Mouse (Mus musculus): ENCODE measurements around the gene Idua.
"Not testable (repeated sequence)": the region's sequence is repeated elsewhere in the genome, so short reads cannot be mapped to it uniquely, and the experiment has no call there.

The Idua gene

DNA sequence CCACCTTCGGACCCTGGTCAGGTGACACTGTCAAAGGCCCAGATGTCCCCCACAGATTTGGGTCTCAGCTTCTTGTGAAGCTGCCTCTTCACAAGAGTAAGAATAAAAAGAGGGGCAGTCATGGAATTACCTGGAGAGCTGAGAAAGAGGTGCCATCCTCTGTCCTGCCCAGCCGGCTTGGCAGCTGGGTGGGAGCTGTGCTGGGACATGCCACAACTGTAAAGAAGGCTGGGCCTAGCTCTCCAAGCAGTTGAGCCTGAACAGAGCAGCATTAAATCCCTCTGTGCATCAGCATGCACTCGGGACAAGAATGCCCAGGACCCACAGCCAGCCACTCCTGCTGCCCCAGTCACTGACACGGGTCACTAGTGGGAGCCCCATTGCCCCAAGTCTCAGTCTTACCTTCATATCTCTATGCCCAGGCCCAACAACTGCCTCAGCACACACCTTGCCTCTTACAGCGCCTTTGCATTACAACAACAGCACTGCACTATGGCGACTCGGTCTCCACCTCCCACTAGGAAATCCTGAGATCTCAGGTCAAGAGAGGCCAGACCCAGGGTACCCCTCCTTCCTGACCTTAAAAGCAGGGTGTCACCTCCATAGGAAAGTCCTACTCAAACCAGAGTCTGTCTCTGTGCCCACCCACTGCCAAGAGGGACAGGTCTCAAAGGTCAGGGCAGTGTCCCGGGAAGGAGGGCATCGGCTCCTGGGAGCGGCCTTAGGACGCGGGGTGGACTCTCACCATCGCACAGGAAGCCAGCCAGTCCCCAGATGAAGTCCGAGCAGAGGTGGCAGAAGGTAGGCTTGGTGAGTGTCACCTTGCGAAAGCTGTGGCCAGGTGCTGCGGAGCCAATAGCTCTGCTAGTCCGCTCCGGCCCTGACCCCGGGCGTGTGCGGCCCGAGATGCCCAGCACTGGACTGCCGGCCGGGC, at the start of gene Idua:
Gene Idua (plus strand): TSS at position 634 of the 934 bp plus-strand sequence.
- DNase-seq (ENCODE audit: low read depth, low spot score), result peak; percentile 9

DNA sequence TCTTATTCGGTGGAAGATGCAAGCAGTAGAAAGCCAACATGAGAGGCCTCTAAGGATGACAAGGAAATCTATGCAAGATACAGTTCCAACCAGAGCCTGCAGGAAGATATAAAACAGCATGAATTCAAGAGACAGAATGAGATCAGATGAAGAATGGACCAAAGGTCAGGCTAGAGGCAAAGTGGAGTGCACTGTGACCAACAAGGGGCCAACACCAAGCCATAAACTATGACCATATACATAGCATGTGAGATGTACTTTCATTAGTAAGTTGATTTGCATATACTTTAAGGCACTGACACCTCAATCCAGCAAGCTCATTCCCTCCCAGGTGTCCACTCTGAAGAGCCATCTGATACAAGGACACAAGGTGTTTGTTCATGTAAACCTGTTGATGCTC, 49.7 kb upstream of the Idua start:
- DNase-seq (ENCODE audit: low read depth, low spot score), result no peak

DNA sequence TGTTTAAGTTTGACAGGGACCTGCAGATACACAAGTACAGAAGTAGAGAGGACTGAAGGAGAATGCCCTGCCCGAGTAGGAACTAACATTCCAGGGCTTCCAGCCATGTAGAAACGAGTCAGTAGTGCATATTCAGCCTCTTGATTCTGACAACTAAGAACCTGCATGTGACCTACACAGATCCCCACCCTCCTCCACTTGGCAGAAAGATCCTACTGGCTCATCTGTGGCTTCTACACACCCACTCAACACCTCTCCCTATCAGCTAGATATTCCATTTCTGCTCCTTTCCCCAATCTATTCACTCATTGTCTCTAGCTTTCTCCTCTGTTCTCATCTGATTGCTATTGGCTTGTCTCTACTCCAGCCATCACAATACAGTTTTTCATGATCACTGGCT, 38.3 kb upstream of the Idua start:
- no peak for DNase-seq (ENCODE audit: low read depth, low spot score)

DNA sequence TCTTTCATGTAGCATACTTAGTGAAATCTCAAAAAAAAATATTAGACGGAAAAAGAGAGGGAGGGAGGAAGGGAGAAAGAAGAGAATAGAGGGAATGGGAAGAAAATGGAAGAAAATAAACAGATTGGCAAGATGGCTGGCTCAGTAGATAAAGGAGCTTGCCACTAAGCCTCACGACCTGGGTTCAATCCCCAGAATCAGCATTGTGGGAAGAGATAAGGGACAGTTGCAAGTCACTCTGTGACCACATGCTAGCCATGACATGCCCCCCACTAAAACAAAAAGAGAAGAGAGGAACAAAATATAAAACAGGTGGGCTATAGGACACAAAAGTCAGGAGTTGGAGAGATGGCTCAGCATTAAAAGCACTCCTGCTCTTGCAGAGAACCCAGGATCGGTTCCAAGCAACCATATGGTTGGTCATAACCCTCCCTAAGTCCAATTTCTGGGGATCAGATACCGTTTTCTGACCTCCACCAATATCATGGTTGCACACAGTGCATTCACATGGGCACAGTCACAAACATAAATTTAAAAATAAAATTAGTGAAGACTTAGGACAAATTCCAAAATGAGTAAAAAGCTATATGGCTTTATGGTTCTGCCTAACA, 34.0 kb upstream of the Idua start:
- no peak for DNase-seq (ENCODE audit: low read depth, low spot score)

DNA sequence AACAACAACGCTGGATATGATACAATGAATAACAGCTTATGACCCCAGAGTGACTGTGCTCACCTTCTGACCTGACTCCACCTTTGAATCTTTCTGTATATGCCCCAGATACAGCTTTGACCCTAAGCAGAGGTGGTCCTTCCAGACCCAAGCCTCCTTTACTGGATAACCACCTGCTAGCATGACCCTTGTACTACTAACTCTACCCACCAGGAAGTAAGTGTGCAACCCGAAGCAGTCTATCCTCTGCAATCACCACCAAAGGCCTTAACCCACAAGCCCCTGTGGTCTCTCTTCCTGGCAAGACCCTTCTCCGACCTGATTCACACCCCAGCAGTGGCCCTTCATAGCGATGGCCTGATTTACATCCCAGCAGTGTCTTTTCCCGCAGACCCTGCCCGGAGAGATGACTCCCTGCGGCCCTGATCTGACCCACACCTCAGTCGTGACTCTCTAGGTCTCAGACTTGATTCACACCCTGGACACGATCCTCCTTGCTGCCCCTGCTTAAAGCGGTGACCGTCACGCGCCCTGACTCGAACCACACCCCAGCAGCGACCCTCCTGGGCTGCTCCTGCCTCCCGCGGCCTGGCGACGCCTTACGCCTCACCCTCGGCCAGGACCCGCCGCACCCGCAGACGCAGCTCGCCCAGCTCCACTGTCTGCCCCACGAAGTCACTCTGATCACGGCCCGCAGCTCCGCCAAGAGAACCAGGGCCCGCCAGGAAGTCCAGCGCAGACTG, 31.1 kb upstream of the Idua start:
- peak; percentile 44 for DNase-seq (ENCODE audit: low read depth, low spot score)

DNA sequence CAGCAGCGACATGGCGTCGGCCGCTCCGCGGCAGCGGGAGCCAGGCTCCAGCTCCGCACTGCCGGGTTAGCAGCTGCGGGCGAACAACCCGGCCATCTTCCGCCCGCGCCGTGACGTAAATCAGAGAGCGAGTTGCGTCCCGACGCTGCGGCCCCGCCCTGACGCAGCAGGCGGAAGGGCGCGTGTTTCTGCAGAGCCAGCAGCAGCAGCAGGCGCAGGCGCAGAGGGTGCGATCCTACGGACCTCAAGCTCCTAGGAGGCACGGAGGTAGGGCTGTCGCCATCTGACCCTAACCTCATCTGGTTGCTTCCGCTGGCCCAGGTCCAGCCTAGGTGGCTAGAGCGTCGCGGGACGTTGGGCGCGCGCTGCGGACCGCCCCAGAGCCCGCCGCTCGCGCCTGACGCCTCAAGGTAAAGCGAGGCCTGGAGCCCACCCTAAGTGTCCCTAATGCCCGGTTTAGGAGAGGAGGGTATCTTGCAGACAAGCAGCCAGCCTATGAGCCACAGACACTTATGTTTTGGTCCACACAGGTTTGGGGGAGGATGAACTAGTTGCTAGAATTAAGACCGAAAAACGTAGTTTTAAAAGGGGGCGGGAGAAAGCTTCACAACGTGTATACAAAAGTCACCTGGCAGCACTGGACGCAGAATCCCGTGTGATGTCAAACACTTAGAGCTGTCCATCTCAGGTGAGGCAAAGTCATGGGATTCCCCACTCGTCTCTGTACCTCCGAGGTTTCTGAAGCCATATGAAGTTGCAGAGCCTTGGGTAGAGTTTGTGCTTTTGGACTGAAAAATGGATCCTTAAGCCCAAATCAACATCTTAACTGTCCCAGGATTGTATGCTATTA, 30.3 kb upstream of the Idua start, which contains the start of the genes Gak and Tmem175:
Gene Gak (minus strand): TSS at position 122 of the 850 bp plus-strand sequence.
Gene Tmem175 (plus strand): TSS at position 137 of the 850 bp plus-strand sequence.
- peak; percentile 95 for DNase-seq (ENCODE audit: low read depth, low spot score)

DNA sequence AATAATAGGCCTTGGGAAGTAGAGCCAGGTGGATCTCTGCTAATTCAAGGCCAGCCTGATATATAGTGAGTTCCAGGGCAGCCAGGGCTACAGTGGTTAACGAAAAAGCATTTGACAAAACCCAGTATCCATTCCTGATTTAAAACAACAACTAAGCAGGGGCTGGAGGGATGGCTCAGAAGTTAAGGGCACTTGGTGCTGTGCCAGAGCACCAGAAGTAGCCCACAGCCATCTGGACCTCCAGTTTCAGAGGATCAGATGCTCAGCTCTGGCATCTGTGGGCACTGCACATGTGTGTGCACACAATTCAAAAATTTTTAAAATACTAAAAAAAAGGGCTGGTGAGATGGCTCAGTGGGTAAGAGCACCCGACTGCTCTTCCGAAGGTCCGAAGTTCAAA, 26.5 kb upstream of the Idua start:
- no peak for DNase-seq (ENCODE audit: low read depth, low spot score)

DNA sequence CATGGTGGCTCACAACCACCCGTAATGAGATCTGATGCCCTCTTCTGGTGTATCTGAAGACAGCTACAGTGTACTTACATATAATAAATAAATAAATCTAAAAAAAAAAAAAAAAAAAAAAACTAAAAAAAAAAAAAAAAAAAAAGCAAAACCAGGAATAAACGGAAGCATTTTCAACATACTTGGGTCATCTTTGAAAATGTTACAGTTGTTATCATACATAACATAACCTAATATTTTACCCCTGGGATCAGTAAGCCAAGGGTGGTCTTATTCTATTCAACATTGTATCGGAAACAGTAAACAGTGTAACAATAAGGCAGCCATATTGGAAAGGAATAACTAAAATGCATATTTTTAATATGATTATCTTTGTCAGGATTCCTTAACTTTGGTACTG, 26.0 kb upstream of the Idua start:
- not testable (repeated sequence) for DNase-seq (ENCODE audit: low read depth, low spot score)

DNA sequence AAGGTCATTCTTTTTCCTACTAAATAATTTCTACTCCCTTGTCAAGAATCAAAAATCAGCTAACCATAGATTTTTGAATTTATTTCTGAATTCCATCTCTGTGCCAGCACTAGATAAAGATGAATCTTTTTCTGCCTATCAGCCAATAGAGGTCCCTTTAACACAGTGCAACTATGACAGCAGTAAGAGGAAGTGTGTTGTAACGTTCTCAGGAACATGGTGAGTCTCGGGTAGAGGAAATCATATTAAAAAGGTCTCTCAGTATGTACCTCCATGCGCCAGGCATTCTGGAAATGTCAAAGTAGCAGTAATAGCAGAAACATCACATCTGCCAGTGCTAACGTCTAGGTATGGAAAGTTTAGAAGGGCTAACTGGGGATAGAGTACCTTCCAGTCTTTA, 24.0 kb upstream of the Idua start:
- DNase-seq (ENCODE audit: low read depth, low spot score), result no peak

DNA sequence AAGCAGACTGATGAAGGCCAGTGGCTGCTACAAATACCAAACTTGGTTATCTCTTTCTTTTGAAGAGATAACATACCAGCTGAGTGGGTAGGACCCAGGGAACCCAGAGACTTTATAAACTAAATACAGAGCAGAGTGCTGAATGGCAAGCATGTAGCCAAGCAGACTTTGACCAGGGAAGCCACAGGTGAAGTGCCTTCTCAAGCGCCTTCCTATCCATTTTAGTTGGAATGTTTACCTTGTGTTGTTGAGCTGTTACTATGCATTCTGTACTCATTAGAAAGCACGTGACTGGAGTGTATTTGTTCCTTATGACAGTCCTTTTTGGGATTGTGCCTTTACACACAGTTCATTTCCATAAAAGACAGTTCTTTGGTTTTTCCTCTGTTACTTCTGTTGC, 16.5 kb upstream of the Idua start:
- DNase-seq (ENCODE audit: low read depth, low spot score), result no peak

DNA sequence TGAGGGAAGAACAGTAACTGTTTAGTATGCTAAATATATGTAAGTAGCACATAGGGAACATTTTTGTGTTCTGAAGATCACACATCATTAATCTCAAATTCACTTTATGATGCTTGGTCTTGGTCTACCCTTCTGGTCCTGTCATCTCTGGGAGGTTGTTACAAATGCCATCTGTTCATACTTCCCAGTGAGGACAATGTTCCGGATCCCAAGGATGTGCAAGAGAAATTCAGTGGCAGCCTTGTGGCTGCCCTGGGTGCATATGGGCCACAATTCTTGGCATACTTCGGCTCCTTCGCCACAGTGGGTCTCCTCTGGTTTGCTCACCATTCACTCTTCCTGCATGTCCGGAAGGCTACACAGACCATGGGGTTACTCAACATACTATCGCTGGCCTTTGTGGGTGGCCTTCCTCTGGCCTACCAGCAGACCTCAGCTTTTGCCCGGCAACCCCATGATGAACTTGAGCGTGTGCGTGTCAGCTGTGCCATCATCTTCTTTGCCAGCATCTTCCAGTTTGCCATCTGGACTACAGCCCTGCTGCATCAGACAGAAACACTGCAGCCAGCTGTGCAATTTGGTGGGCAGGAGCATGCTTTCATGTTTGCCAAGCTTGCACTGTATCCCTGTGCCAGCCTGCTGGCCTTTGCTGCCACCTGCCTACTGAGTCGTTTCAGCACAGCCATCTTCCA, 14.3 kb upstream of the Idua start:
- DNase-seq (ENCODE audit: low read depth, low spot score), result no peak

DNA sequence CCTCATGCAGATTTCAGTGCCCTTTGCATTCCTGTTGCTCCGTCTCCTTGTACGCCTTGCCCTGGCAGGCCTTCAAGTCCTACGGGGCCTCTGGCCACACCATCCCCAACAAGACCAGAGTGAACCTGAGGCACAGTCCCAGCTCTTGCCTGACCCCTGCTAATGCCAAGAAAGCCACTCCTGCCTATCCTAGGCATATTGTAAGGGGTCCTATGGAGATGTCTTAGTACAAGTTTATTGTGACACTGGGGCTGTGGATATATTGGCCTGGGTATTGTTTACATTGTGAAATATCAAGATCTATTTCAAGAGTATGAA, 13.8 kb upstream of the Idua start:
- DNase-seq (ENCODE audit: low read depth, low spot score), result no peak

DNA sequence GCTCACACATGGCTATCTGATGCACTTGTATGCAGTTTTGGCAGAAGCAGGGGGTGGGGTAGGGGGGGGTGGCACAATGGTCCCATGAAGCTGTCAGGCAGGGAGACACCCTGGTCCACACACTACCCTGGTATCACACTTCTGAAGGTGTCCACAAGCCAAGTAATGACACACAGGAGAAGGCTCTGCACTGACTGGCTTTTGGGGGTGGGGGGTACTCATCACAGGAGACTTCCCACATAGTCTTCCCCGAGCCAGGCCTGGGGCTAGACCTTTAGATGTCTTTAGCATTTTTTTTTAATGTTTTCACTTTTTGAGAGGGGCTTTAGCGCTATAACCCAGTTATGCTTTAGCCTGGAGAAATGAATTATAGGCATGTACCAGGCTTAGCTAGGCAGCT, 12.8 kb upstream of the Idua start:
- no peak for DNase-seq (ENCODE audit: low read depth, low spot score)

DNA sequence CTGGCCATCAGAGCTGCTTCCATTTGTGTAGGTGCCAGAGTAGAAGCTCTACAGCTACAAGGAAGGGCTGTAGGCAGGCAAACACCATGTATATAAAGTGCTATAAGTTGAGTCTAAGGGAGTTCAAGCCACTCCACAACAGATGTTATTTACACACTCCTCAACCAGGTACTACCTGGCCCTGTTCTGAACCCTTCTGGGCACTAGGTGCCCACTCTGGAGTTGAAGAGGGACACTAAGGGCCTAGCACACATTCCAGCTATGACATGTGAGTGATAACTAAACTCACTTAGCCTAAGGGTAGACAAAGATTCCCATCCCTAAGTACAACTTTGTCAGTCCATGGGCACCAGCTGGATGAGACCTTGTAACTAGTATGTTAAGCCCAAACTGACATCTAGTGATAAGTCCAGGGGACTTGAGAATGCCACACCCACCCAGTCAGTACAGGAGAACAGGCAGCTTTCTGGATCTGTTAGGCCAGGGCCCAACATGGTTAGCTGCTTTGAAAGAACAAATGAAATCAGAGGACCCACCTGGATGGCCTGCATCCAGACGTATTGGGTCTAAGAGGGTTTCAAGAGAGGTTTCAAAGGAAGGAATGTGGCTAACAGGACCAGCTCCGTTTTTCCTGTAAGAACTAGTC, 12.2 kb upstream of the Idua start:
- DNase-seq (ENCODE audit: low read depth, low spot score), result no peak

DNA sequence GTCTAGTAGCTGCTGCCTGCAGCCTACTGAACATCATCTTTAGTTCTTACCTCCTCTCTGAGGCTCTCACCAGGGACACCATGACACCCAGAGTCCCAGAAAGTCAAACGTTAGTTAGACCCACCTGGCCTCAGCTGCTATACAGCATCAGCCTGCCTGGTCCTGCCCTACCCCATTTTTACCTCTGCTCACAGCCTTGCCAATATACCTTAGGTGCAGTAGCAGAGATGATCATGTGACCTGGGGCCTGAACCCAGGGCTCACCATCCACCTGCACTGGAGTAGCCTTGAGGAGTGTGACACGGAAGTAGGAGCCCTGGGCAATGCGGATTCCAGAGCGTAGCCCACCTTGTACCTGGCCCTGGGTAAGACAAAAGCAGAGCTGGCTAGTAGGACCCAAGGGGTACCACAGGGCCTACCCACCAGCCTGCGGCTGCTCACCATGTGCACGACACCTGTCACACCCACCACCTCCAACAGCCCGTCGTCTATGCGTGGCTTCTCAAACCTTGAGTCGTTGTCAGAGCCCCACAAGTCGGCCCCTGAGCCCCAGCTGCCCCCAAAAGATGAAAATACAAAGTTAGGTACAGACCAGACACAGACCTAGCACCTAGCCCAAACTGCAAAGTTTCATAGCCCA, 11.1 kb upstream of the Idua start:
- DNase-seq (ENCODE audit: low read depth, low spot score), result no peak

DNA sequence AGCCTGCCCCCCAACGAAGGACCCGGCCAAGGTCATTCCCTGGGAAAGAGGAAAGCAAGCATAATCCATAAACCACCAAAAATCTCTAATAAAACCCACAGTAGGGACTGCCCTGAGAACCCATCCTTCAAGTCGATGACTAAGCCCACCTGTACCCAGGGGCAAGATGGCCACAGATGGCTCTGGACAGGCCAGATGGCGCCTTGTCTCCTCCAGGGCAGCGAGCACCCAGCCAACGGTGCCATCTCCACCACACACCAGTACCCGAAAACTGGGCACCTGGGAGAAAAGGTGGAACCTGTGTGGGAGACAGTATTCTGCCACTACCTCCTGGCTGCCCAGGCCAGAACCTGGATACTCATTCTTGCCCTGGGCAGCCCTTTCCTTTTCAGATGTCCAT, 9.8 kb upstream of the Idua start:
- no peak for DNase-seq (ENCODE audit: low read depth, low spot score)

DNA sequence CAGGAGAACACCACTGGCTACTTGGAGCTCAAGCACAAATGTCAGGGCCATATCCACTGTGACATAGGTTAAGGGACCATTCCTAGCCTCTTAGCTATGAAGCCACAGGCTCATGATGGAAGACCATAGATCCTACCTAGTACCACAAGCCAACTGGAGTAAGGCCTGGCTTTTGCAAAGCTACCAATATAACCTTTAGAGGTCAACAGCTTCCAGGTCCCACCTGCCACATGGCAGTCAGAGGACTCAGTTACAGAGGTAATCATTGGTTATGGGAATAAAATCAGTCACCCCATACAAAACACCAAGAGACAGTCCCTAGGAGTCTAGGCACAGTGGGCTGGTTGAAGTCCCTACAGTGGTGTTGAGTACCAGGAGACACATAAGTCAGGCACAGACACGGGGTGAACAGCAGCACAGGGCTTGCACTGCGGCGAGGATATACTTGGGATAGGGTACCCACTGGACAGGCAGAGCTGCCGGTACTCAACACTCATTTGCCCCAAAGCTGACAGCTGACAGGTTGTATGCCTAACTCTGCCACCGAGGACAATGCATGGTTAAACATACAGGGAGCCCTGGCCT, 8.9 kb upstream of the Idua start:
- no peak for DNase-seq (ENCODE audit: low read depth, low spot score)

DNA sequence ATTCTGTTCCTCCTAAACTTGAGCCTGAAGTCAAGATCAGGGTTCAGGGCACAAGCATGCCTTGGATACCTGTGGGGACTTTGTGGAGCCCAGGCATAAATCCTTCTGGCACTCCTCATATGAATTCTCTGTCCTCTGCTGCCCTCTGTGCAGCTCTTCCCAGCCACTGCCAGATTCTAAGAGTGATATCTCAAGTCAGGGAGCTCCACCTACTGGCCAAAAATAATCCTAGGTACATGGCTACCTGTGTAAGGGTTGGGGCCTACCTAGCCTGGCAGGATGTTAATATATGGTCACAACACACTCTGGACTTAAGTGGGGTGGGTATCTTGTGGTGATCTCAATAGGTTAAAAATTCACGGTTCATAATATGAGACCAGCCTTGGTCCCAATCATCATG, 8.3 kb upstream of the Idua start:
- DNase-seq (ENCODE audit: low read depth, low spot score), result peak; percentile 65

DNA sequence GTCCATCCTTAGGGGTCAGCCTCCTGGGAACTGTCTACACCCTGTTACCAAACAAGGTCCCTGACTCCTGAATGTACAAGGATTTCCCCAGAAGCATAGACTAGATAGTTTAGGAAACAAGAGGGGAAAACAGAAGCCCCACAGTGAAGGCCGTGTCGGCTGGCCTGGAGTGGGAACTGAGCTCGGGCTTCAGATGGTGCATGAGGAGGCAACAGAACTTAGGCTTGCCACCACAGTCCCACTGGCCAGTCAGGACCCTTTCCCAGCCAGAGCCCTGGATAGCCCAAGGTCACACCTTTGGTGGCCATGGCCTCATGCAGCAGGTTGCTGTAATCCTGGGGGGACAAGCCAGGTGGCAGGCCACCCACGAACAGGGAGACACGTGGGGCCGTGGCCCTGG, 6.8 kb upstream of the Idua start:
- DNase-seq (ENCODE audit: low read depth, low spot score), result no peak

Measured in R1 (cell line).